Mouse (Mus musculus): ENCODE results near the gene Prkcq. TPM values are rescaled to one million over a fixed set of nuclear protein-coding genes. Genes with fewer than 3 reads are reported as not detected.
A peak's percentile ranks its signal among the peaks of the same experiment; 100 is the strongest.

Gene Prkcq
- total and polyA plus RNA-seq, 2 experiments from 2014 or later: 12.9 to 14.8 TPM

GRCm38 (mm10) chr2:11229126-11229525 is 57.2 kb downstream of the Prkcq start:
- TF ChIP-seq CTCF (IDR thresholded peaks at IDR 0.05; ENCODE audit: low read depth): no peak
- no peak for ATAC-seq

DNA sequence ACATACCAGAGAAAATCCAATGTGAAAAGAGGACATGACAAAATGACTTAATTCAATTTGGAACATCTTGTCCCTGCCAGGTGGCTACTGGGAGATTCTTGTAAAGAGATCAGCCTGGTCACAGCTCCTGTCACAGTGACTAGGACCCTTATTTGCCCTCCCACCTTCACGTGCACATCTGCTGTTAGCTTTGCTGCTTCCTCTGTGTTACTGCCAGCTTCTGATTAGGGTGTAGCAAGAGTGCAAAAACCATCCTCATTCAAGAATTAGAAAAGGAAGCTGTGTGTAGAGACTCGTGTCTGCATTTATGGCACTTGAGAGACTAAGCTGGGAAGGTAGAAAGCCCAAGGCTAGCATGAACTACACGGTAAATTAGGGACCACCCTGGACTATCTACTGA is 59.2 kb downstream of the Prkcq start:
- H3K36me3 ChIP-seq (ENCODE audit: insufficient read depth, low read length): no peaks in the 10 kb centered on the region
- no peaks in the 10 kb centered on the region for H3K9me3 ChIP-seq (ENCODE audit: low read length)
- H3K9ac ChIP-seq (replicated peaks; ENCODE audit: low read length): no peak overlapping the region
- H3K4me2 ChIP-seq (ENCODE audit: low read depth, low read length): no peak overlapping the region
- H3K27me3 ChIP-seq (ENCODE audit: insufficient read depth, low read length): no peaks in the 10 kb centered on the region
- no peak for TF ChIP-seq CTCF (IDR thresholded peaks at IDR 0.05; ENCODE audit: low read depth)
- ATAC-seq: no peak
- H3K4me1 ChIP-seq (ENCODE audit: insufficient read depth, low read length): no peaks in the 10 kb centered on the region
- 60% methylated on average over 3 of the region's 3 CpGs for WGBS
- DNase-seq (ENCODE audit: low spot score): no peak
- H3K27ac ChIP-seq: no peak overlapping the region
- no peak overlapping the region for H3K4me3 ChIP-seq (ENCODE audit: low read length)

More at GRCm38 (mm10) chr2:11229126-11229525, 57.2 kb downstream of the Prkcq start:
- DNase-seq (ENCODE audit: low spot score): no peak
- H3K27ac ChIP-seq: no peak overlapping the region
- no peak overlapping the region for H3K9ac ChIP-seq (replicated peaks; ENCODE audit: low read length)
- no peaks in the 10 kb centered on the region for H3K36me3 ChIP-seq (ENCODE audit: insufficient read depth, low read length)
- H3K4me1 ChIP-seq (ENCODE audit: insufficient read depth, low read length): no peaks in the 10 kb centered on the region
- H3K27me3 ChIP-seq (ENCODE audit: insufficient read depth, low read length): no peaks in the 10 kb centered on the region
- 76% methylated on average over 2 of the region's 2 CpGs for whole genome bisulfite sequencing
- no peak overlapping the region for H3K4me2 ChIP-seq (ENCODE audit: low read depth, low read length)
- H3K9me3 ChIP-seq (ENCODE audit: low read length): no peaks in the 10 kb centered on the region
- H3K4me3 ChIP-seq (ENCODE audit: low read length): no peak overlapping the region

DNA sequence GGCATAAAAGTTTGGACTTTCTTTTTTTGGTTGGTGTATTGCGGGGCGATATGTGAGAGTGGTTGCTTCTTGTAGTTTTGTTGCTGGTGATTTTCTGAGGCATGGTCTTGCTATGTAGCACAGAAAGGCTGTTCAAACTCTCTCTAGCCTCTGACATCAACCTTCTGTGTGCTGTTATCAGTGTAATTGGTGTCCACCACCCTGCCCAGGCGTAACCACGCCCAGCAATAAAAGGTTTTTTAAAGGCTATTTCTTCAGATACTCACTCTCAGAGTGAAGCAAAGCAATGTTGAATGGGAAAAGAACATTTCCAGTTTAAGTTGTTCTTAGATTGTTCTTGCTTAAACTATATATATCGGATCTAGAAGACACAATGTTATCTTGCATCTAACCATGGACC is 60.1 kb downstream of the Prkcq start:
- H3K27me3 ChIP-seq (ENCODE audit: insufficient read depth, low read length): no peaks in the 10 kb centered on the region
- no peak overlapping the region for H3K4me2 ChIP-seq (ENCODE audit: low read depth, low read length)
- H3K9me3 ChIP-seq (ENCODE audit: low read length): no peaks in the 10 kb centered on the region
- TF ChIP-seq CTCF (IDR thresholded peaks at IDR 0.05; ENCODE audit: low read depth): no peak
- ATAC-seq: no peak
- no peak overlapping the region for H3K9ac ChIP-seq (replicated peaks; ENCODE audit: low read length)
- WGBS: 97% methylated on average over 5 of the region's 5 CpGs
- no peaks in the 10 kb centered on the region for H3K4me1 ChIP-seq (ENCODE audit: insufficient read depth, low read length)
- no peak overlapping the region for H3K4me3 ChIP-seq (ENCODE audit: low read length)
- H3K36me3 ChIP-seq (ENCODE audit: insufficient read depth, low read length): no peaks in the 10 kb centered on the region
- no peak overlapping the region for H3K27ac ChIP-seq
- no peak for DNase-seq (ENCODE audit: low spot score)

DNA sequence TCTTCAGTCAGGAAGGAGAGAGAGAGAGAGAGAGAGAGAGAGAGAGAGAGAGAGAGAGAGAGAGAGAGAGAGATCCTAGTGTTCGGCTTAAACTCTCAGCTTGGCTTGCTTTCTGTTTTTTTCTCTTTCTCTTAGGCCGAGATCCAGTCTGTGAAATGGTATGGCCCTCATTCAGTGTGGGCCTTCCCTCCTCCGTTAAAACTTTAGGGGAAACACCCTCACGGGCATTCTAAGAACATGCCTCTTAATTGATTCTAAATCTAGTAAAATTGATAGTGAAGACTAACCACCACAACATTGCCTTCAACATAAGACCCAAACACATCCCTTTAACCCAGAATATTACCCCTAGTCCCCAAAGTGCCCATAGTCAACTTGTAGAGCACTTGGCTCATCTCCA is 66.3 kb downstream of the Prkcq start:
- H3K9ac ChIP-seq (replicated peaks; ENCODE audit: low read length): no peak overlapping the region
- no peaks in the 10 kb centered on the region for H3K9me3 ChIP-seq (ENCODE audit: low read length)
- DNase-seq (ENCODE audit: low spot score): no peak
- ATAC-seq: no peak
- no peaks in the 10 kb centered on the region for H3K36me3 ChIP-seq (ENCODE audit: insufficient read depth, low read length)
- WGBS: 95% methylated on average over 4 of the region's 4 CpGs
- H3K4me1 ChIP-seq (ENCODE audit: insufficient read depth, low read length): no peaks in the 10 kb centered on the region
- H3K4me3 ChIP-seq (ENCODE audit: low read length): no peak overlapping the region
- H3K27me3 ChIP-seq (ENCODE audit: insufficient read depth, low read length): no peaks in the 10 kb centered on the region
- H3K4me2 ChIP-seq (ENCODE audit: low read depth, low read length): no peak overlapping the region
- H3K27ac ChIP-seq: no peak overlapping the region
- no peak for TF ChIP-seq CTCF (IDR thresholded peaks at IDR 0.05; ENCODE audit: low read depth)

DNA sequence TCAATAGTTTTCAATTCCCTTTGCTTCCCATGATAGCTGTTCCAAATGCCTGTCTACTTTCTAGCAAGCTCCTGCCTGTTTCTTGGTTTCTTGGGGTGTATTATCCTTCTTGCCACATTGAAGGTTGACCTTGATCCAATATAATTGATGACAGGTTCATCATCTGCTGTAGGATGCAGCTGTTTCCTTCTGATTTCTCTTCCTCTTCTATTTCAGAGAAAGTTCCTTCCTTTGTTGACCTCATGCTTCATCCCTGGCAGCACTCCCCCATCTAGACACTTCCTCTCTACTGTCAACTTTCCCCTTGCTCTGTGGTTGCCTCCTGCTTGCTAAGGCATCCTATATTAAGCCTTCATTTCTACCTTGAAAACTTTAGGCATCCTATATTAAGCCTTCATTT is 67.6 kb downstream of the Prkcq start:
- DNase-seq (ENCODE audit: low spot score) (no peak), ATAC-seq (no peak)
- Histone ChIP-seq H3K27ac (no peak overlapping the region), H3K4me1 (ENCODE audit: insufficient read depth, low read length) (no peaks in the 10 kb centered on the region), H3K4me3 (ENCODE audit: low read length) (no peak overlapping the region), H3K9ac (replicated peaks; ENCODE audit: low read length) (no peak overlapping the region), H3K4me2 (ENCODE audit: low read depth, low read length) (no peak overlapping the region), H3K27me3 (ENCODE audit: insufficient read depth, low read length) (no peaks in the 10 kb centered on the region), H3K9me3 (ENCODE audit: low read length) (no peaks in the 10 kb centered on the region), H3K36me3 (ENCODE audit: insufficient read depth, low read length) (no peaks in the 10 kb centered on the region)
- TF ChIP-seq CTCF (IDR thresholded peaks at IDR 0.05; ENCODE audit: low read depth): no peak

GRCm38 (mm10) chr2:11245926-11246325 is 74.0 kb downstream of the Prkcq start:
- ATAC-seq: no peak
- no peak for TF ChIP-seq CTCF (IDR thresholded peaks at IDR 0.05; ENCODE audit: low read depth)
- DNase-seq (ENCODE audit: low spot score): peak; percentile 9
- Histone ChIP-seq H3K4me1 (ENCODE audit: insufficient read depth, low read length) (no peaks in the 10 kb centered on the region), H3K36me3 (ENCODE audit: insufficient read depth, low read length) (no peaks in the 10 kb centered on the region), H3K4me3 (ENCODE audit: low read length) (no peak overlapping the region), H3K9me3 (ENCODE audit: low read length) (no peaks in the 10 kb centered on the region), H3K4me2 (ENCODE audit: low read depth, low read length) (no peak overlapping the region), H3K9ac (replicated peaks; ENCODE audit: low read length) (no peak overlapping the region), H3K27me3 (ENCODE audit: insufficient read depth, low read length) (no peaks in the 10 kb centered on the region), H3K27ac (no peak overlapping the region)
- 79% methylated on average over 7 of the region's 7 CpGs for WGBS

GRCm38 (mm10) chr2:11253945-11254344 is 82.0 kb downstream of the Prkcq start:
- peak; percentile 52 for DNase-seq (ENCODE audit: low spot score)
- Histone ChIP-seq H3K27me3 (ENCODE audit: insufficient read depth, low read length) (no peaks in the 10 kb centered on the region), H3K4me1 (ENCODE audit: insufficient read depth, low read length) (no peaks in the 10 kb centered on the region)

More at GRCm38 (mm10) chr2:11253945-11254344, 82.0 kb downstream of the Prkcq start:
- no peaks in the 10 kb centered on the region for H3K9me3 ChIP-seq (ENCODE audit: low read length)
- H3K27ac ChIP-seq: no peak overlapping the region
- no peak overlapping the region for H3K9ac ChIP-seq (replicated peaks; ENCODE audit: low read length)
- H3K36me3 ChIP-seq (ENCODE audit: insufficient read depth, low read length): no peaks in the 10 kb centered on the region
- peak; percentile 59 for TF ChIP-seq CTCF (IDR thresholded peaks at IDR 0.05; ENCODE audit: low read depth)
- H3K4me2 ChIP-seq (ENCODE audit: low read depth, low read length): no peak overlapping the region
- ATAC-seq: no peak
- H3K4me3 ChIP-seq (ENCODE audit: low read length): no peak overlapping the region
- WGBS: 72% methylated on average over 8 of the region's 8 CpGs
